Mouse (Mus musculus): Measurements from ENCODE around the gene Ppp2r5a. TPM values are rescaled to one million over a fixed set of nuclear protein-coding genes. Genes with fewer than 3 reads are reported as not detected.

Ppp2r5a gene
- polyA plus RNA-seq, 1 experiment, result 28.1 TPM

DNA sequence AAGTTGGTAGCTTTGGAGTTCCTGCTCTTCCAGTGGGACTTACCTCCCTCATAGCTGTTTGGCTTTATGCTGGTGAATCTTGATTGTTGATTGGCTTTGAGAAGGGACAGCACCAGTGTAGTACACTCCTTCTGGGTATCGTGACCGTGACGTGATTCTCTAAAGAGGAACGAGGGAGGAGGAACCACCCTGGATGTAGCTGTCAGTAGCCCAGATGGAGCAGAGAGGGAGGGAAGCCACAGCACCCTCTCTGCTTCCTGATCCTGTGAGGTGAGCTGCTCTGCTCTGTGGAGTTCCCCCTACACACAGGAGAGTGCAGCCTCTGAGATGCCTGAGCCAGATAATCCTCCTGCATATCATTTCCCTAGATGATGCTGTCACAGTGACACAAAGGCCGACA is 68.6 kb downstream of the Ppp2r5a start:
- no peaks in the 10 kb centered on the region for H3K27me3 ChIP-seq (ENCODE audit: control insufficient read depth, insufficient read depth, insufficient read length)
- H3K4me2 ChIP-seq (ENCODE audit: low read depth), result no peak overlapping the region
- TF ChIP-seq SRF (IDR thresholded peaks at IDR 0.05; ENCODE audit: control insufficient read depth, insufficient read length, low read depth) (no peak), TCF12 (IDR thresholded peaks at IDR 0.05; ENCODE audit: insufficient read depth, poor library complexity, severe bottlenecking) (no peak), E2F4 (IDR thresholded peaks at IDR 0.05; ENCODE audit: insufficient read depth) (no peak), TCF3 (IDR thresholded peaks at IDR 0.05; ENCODE audit: insufficient read length, low read depth) (no peak), MYOG (IDR thresholded peaks at IDR 0.05; ENCODE audit: control insufficient read depth in 1 of 3, insufficient read depth in 1 of 3, insufficient read length in 2 of 3, low read depth in 2 of 3) (no peak), USF1 (IDR thresholded peaks at IDR 0.05; ENCODE audit: low read depth) (no peak), MAX (IDR thresholded peaks at IDR 0.05; ENCODE audit: low read depth) (no peak), POLR2AphosphoS2 (IDR thresholded peaks at IDR 0.05; ENCODE audit: insufficient read length, low read depth) (no peak), MYOD1 (IDR thresholded peaks at IDR 0.05; ENCODE audit: control insufficient read depth in 1 of 3, insufficient read length in 2 of 3, low read depth in 2 of 3) (no peak), POLR2A (IDR thresholded peaks at IDR 0.05; ENCODE audit: insufficient read length, low read depth) (no peak), CEBPB (IDR thresholded peaks at IDR 0.05; ENCODE audit: insufficient read depth, poor library complexity, severe bottlenecking) (no peak), REST (IDR thresholded peaks at IDR 0.05; ENCODE audit: insufficient read depth, insufficient read length) (no peak)
- no peak overlapping the region for H3K4me3 ChIP-seq
- no peaks in the 10 kb centered on the region for H3K79me2 ChIP-seq (ENCODE audit: control insufficient read depth, insufficient read depth)
- H3K36me3 ChIP-seq (ENCODE audit: control insufficient read depth, insufficient read depth), result no peaks in the 10 kb centered on the region
- H3ac ChIP-seq (ENCODE audit: control insufficient read depth, insufficient read length), result no peak overlapping the region

DNA sequence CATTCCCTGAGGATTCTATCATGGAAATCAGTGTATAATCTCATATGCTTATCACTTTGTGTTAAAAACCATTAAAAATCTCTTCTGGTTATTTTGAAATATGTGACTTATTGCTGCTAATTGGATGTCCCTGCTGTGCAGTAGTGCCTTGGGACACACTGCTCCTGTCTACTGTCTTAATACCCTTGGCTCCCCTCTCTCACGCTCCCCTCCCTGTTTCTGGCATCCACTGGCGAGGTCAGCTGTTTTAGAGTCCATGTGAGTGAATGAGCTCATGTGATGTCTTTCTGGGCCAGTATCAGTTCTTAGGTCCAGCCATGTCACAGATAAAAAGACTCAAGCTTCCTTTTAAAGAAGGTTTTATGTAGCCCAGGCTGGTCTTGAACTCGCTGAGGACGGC is 72.7 kb downstream of the Ppp2r5a start:
- H3K4me2 ChIP-seq (ENCODE audit: low read depth), result no peak overlapping the region
- no peaks in the 10 kb centered on the region for H3K27me3 ChIP-seq (ENCODE audit: control insufficient read depth, insufficient read depth, insufficient read length)
- no peak overlapping the region for H3ac ChIP-seq (ENCODE audit: control insufficient read depth, insufficient read length)
- no peaks in the 10 kb centered on the region for H3K79me2 ChIP-seq (ENCODE audit: control insufficient read depth, insufficient read depth)
- no peak overlapping the region for H3K4me3 ChIP-seq
- H3K36me3 ChIP-seq (ENCODE audit: control insufficient read depth, insufficient read depth), result no peaks in the 10 kb centered on the region
- no peak for TF ChIP-seq REST (IDR thresholded peaks at IDR 0.05; ENCODE audit: insufficient read depth, insufficient read length)
- TF ChIP-seq POLR2AphosphoS2 (IDR thresholded peaks at IDR 0.05; ENCODE audit: insufficient read length, low read depth), result no peak
- no peak for TF ChIP-seq SRF (IDR thresholded peaks at IDR 0.05; ENCODE audit: control insufficient read depth, insufficient read length, low read depth)
- TF ChIP-seq E2F4 (IDR thresholded peaks at IDR 0.05; ENCODE audit: insufficient read depth), result no peak
- no peak for TF ChIP-seq TCF12 (IDR thresholded peaks at IDR 0.05; ENCODE audit: insufficient read depth, poor library complexity, severe bottlenecking)
- TF ChIP-seq MYOD1 (IDR thresholded peaks at IDR 0.05; ENCODE audit: control insufficient read depth in 1 of 3, insufficient read length in 2 of 3, low read depth in 2 of 3), result no peak
- TF ChIP-seq MAX (IDR thresholded peaks at IDR 0.05; ENCODE audit: low read depth), result no peak

DNA sequence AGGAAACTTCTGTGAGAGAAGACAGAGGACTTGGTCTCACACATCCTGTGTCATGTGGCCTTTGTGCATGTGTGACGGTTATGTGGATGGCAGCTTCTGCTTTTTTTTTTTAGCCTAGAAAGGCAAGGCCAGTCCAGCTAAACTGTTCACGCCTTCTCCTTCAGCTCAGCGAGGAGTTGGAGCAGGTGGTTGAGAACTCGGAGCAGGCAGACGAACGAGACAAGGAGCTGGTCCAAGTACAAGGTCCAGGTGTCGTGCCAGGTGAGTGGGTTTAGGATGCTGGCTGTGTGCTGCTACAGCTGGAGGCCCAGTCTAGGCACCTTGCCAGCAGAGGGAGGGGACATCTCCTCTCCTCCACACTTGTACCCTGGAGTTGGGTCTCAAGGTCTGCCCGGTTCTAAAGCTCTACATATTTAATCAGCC is 75.0 kb downstream of the Ppp2r5a start:
- Histone ChIP-seq H3K79me2 (ENCODE audit: control insufficient read depth, insufficient read depth) (no peaks in the 10 kb centered on the region), H3K36me3 (ENCODE audit: control insufficient read depth, insufficient read depth) (no peaks in the 10 kb centered on the region), H3K4me3 (no peak overlapping the region), H3K4me2 (ENCODE audit: low read depth) (no peak overlapping the region), H3K27me3 (ENCODE audit: control insufficient read depth, insufficient read depth, insufficient read length) (no peaks in the 10 kb centered on the region), H3ac (ENCODE audit: control insufficient read depth, insufficient read length) (no peak overlapping the region)
- TF ChIP-seq POLR2A (IDR thresholded peaks at IDR 0.05; ENCODE audit: insufficient read length, low read depth) (no peak), TCF12 (IDR thresholded peaks at IDR 0.05; ENCODE audit: insufficient read depth, poor library complexity, severe bottlenecking) (no peak), MYOG (IDR thresholded peaks at IDR 0.05; ENCODE audit: control insufficient read depth in 1 of 3, insufficient read depth in 1 of 3, insufficient read length in 2 of 3, low read depth in 2 of 3) (no peak), MAX (IDR thresholded peaks at IDR 0.05; ENCODE audit: low read depth) (no peak), TCF3 (IDR thresholded peaks at IDR 0.05; ENCODE audit: insufficient read length, low read depth) (no peak), CEBPB (IDR thresholded peaks at IDR 0.05; ENCODE audit: insufficient read depth, poor library complexity, severe bottlenecking) (no peak), USF1 (IDR thresholded peaks at IDR 0.05; ENCODE audit: low read depth) (no peak), REST (IDR thresholded peaks at IDR 0.05; ENCODE audit: insufficient read depth, insufficient read length) (no peak), E2F4 (IDR thresholded peaks at IDR 0.05; ENCODE audit: insufficient read depth) (no peak), POLR2AphosphoS2 (IDR thresholded peaks at IDR 0.05; ENCODE audit: insufficient read length, low read depth) (no peak), SRF (IDR thresholded peaks at IDR 0.05; ENCODE audit: control insufficient read depth, insufficient read length, low read depth) (no peak), MYOD1 (IDR thresholded peaks at IDR 0.05; ENCODE audit: control insufficient read depth in 1 of 3, insufficient read length in 2 of 3, low read depth in 2 of 3) (no peak)

DNA sequence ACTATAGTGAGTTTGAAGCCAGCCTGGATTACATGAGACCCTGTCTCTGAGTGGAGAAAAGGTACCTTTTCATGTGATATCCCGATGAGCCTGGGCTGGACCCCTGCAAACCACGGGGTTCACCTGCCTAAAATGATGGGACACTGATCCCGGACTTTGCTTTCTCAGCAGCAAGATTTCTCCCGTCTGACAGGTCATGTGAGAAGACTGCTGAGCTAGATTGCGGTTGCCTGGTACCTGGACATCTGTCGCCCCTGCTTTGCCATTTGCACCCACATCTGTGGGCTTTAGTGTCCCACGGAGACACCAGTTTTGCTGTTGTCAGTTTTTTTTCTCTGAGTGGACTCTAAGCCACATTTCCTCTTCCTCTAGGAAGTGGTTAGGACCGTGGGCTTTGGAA is 75.8 kb downstream of the Ppp2r5a start:
- no peak overlapping the region for H3ac ChIP-seq (ENCODE audit: control insufficient read depth, insufficient read length)
- H3K4me2 ChIP-seq (ENCODE audit: low read depth), result peak overlapping the region; percentile 87
- no peak overlapping the region for H3K4me3 ChIP-seq
- no peaks in the 10 kb centered on the region for H3K27me3 ChIP-seq (ENCODE audit: control insufficient read depth, insufficient read depth, insufficient read length)
- H3K36me3 ChIP-seq (ENCODE audit: control insufficient read depth, insufficient read depth), result no peaks in the 10 kb centered on the region
- H3K79me2 ChIP-seq (ENCODE audit: control insufficient read depth, insufficient read depth), result no peaks in the 10 kb centered on the region
- TF ChIP-seq MAX (IDR thresholded peaks at IDR 0.05; ENCODE audit: low read depth) (no peak), MYOD1 (IDR thresholded peaks at IDR 0.05; ENCODE audit: control insufficient read depth in 1 of 3, insufficient read length in 2 of 3, low read depth in 2 of 3) (no peak), TCF12 (IDR thresholded peaks at IDR 0.05; ENCODE audit: insufficient read depth, poor library complexity, severe bottlenecking) (no peak), MYOG (IDR thresholded peaks at IDR 0.05; ENCODE audit: control insufficient read depth in 1 of 3, insufficient read depth in 1 of 3, insufficient read length in 2 of 3, low read depth in 2 of 3) (no peak), POLR2A (IDR thresholded peaks at IDR 0.05; ENCODE audit: insufficient read length, low read depth) (no peak)

DNA sequence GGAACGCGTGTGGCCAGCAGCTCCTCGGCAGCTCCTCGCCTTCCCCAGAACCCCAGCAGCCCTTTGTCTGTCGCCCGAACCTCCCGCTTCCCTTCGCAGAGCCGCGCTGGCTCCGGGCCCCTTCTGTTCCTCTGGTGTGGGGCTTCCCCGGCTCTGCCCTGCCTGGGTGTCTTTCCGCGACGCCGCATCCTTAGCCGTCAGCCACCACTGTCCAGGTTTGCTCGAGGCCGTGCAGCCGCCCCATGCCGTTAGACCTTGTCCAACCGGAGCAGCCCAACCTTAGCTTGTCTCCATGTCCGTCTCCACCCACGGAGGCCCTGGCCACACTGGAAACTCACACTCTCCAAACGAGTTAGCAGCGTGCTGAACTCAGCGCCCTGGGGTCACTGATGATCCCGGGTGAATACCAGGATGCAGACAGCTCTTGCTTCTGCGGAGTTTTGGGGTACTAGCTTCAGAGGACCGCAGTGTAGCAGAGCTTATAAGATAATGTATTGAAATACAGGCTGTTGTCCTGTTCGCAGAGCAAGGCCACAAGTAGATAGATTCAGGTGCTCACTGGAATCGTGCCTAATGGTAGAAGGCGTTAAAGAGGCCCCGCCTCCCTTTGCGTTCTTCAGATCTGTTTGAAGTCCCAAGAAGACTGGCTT is 76.7 kb downstream of the Ppp2r5a start:
- H3K4me3 ChIP-seq, result peak overlapping the region; percentile 46
- no peaks in the 10 kb centered on the region for H3K79me2 ChIP-seq (ENCODE audit: control insufficient read depth, insufficient read depth)
- peak overlapping the region; percentile 41 for H3ac ChIP-seq (ENCODE audit: control insufficient read depth, insufficient read length)
- TF ChIP-seq POLR2AphosphoS2 (IDR thresholded peaks at IDR 0.05; ENCODE audit: insufficient read length, low read depth) (no peak), E2F4 (IDR thresholded peaks at IDR 0.05; ENCODE audit: insufficient read depth) (no peak), MAX (IDR thresholded peaks at IDR 0.05; ENCODE audit: low read depth) (no peak), SRF (IDR thresholded peaks at IDR 0.05; ENCODE audit: control insufficient read depth, insufficient read length, low read depth) (no peak), USF1 (IDR thresholded peaks at IDR 0.05; ENCODE audit: low read depth) (no peak), REST (IDR thresholded peaks at IDR 0.05; ENCODE audit: insufficient read depth, insufficient read length) (no peak), MYOD1 (IDR thresholded peaks at IDR 0.05; ENCODE audit: control insufficient read depth in 1 of 3, insufficient read length in 2 of 3, low read depth in 2 of 3) (no peak), CEBPB (IDR thresholded peaks at IDR 0.05; ENCODE audit: insufficient read depth, poor library complexity, severe bottlenecking) (no peak), MYOG (IDR thresholded peaks at IDR 0.05; ENCODE audit: control insufficient read depth in 1 of 3, insufficient read depth in 1 of 3, insufficient read length in 2 of 3, low read depth in 2 of 3) (no peak), TCF12 (IDR thresholded peaks at IDR 0.05; ENCODE audit: insufficient read depth, poor library complexity, severe bottlenecking) (no peak), TCF3 (IDR thresholded peaks at IDR 0.05; ENCODE audit: insufficient read length, low read depth) (no peak), POLR2A (IDR thresholded peaks at IDR 0.05; ENCODE audit: insufficient read length, low read depth) (no peak)
- H3K36me3 ChIP-seq (ENCODE audit: control insufficient read depth, insufficient read depth), result no peaks in the 10 kb centered on the region
- no peaks in the 10 kb centered on the region for H3K27me3 ChIP-seq (ENCODE audit: control insufficient read depth, insufficient read depth, insufficient read length)
- peak overlapping the region; percentile 87 for H3K4me2 ChIP-seq (ENCODE audit: low read depth)

All from myocyte (in vitro differentiated cells).